In the genomic region with DNA sequence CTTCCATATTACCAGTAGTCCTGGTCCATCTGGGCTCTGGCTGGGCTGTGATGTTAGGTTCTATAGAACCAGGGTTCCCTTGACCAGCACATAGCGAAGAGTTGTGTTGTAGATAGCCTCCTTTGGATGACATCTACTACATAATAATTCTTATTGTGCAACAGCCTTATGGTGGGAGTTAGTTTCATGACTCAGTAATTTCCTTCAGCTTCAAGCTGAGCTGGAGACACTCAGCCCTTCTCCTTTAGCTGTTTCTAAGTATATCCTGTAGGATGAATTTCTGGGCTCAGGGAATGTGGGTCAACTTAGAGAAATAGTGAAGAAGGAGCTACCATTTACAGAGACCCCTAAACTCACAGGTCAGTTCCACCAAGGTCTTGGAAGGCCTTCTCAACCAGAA, we compare ENCODE assay signal across 26 mouse cellular contexts. TPM values are rescaled to one million over a fixed set of nuclear protein-coding genes. Genes with fewer than 3 reads are reported as not detected.
DNase-seq lines count a peak whose midpoint lies in the region; ATAC-seq lines count a peak whose summit lies in the region.
"Had no signal": no experiment of that assay in that cellular context is flagged by ENCODE, and none has a peak within 500 bp of the region (broad histone marks: within the 10 kb centered on the region; RNA-seq: fewer than 3 reads in every experiment).

No protein-coding gene starts in this region.

- 85% methylated on average over 1 of the region's 1 CpGs for WGBS in midbrain, embryonic 11.5 days
- WGBS in midbrain, embryonic 10.5 days, result 83% methylated on average over 1 of the region's 1 CpGs

- H3K9me3 ChIP-seq in midbrain, embryonic 11.5 days (ENCODE audit: control insufficient read depth, low read length), result no peaks in the 10 kb centered on the region
- H3K9me3 ChIP-seq in midbrain, embryonic 10.5 days (replicated peaks), result no peaks in the 10 kb centered on the region
- H3K9me3 ChIP-seq: embryonic facial prominence, embryonic 12.5 days; embryonic facial prominence, embryonic 15.5 days; heart, embryonic 10.5 days; heart, embryonic 13.5 days had no signal

- H3K9ac ChIP-seq in midbrain, embryonic 11.5 days (ENCODE audit: low read length), result no peak overlapping the region
- H3K9ac ChIP-seq: embryonic facial prominence, embryonic 12.5 days; embryonic facial prominence, embryonic 15.5 days; forebrain, postnatal 0 days; heart, embryonic 13.5 days; hindbrain, embryonic 14.5 days had no signal

- no peak for DNase-seq in frontal cortex, postnatal 10 days (ENCODE audit: low spot score in 2 of 2)
- DNase-seq in midbrain, embryonic 11.5 days (ENCODE audit: low spot score, missing footprints), result peak; percentile 59
- DNase-seq in midbrain, embryonic 10.5 days (ENCODE audit: low spot score), result no peak
- DNase-seq in NIH3T3 (ENCODE audit: low read depth), result peak; percentile 35
- peak; percentile 29 for DNase-seq in telencephalon, adult 2 months (ENCODE audit: low read depth, low spot score)
- DNase-seq in cerebellum, adult 11 months, result no peak
- DNase-seq in spleen, postnatal 4 days (ENCODE audit: low spot score in 2 of 2), result no peak
- DNase-seq: adrenal gland, adult 8-10 months; adrenal gland, postnatal 25 days; cerebellum, adult 2 months; cerebellum, adult 9-11 months; cerebellum, postnatal 25 days; forebrain, postnatal 0 days; gastrocnemius, postnatal 25 days; heart, adult 2 months; heart, postnatal 14 days; heart, postnatal 4 days had no signal

- no peaks in the 10 kb centered on the region for H3K4me1 ChIP-seq in midbrain, embryonic 11.5 days (ENCODE audit: control insufficient read depth, insufficient read depth, low read length)
- peaks cover 15% of the 10 kb centered on the region for H3K4me1 ChIP-seq in midbrain, embryonic 10.5 days
- H3K4me1 ChIP-seq: embryonic facial prominence, embryonic 15.5 days had no signal

- H3K4me3 ChIP-seq in midbrain, embryonic 11.5 days (ENCODE audit: low read depth, low read length), result no peak overlapping the region
- no peak overlapping the region for H3K4me3 ChIP-seq in midbrain, embryonic 10.5 days
- H3K4me3 ChIP-seq: embryonic facial prominence, embryonic 12.5 days; embryonic facial prominence, embryonic 15.5 days; heart, adult 2 months; heart, embryonic 10.5 days; heart, embryonic 13.5 days had no signal

- H3K4me2 ChIP-seq in midbrain, embryonic 11.5 days, result no peak overlapping the region
- H3K4me2 ChIP-seq: embryonic facial prominence, embryonic 12.5 days; embryonic facial prominence, embryonic 15.5 days; heart, embryonic 13.5 days; hindbrain, embryonic 14.5 days had no signal

- no peaks in the 10 kb centered on the region for H3K36me3 ChIP-seq in midbrain, embryonic 11.5 days (ENCODE audit: control insufficient read depth, insufficient read depth, low read length)
- H3K36me3 ChIP-seq in midbrain, embryonic 10.5 days, result no peaks in the 10 kb centered on the region
- H3K36me3 ChIP-seq: embryonic facial prominence, embryonic 12.5 days; embryonic facial prominence, embryonic 15.5 days; heart, embryonic 10.5 days; heart, embryonic 13.5 days had no signal

- H3K27me3 ChIP-seq in midbrain, embryonic 11.5 days (ENCODE audit: control insufficient read depth, insufficient read depth, low read length), result peaks cover 4% of the 10 kb centered on the region
- peaks cover 37% of the 10 kb centered on the region for H3K27me3 ChIP-seq in midbrain, embryonic 10.5 days (ENCODE audit: low read depth, poor library complexity, severe bottlenecking)

- no peak overlapping the region for H3K27ac ChIP-seq in midbrain, embryonic 11.5 days (ENCODE audit: low read depth, low read length)
- H3K27ac ChIP-seq in midbrain, embryonic 10.5 days (replicated peaks), result no peak overlapping the region
- H3K27ac ChIP-seq: embryonic facial prominence, embryonic 12.5 days; embryonic facial prominence, embryonic 15.5 days; heart, adult 2 months; heart, embryonic 10.5 days; heart, embryonic 13.5 days; hindbrain, embryonic 14.5 days had no signal

- ATAC-seq in frontal cortex, adult (ENCODE audit: low TSS enrichment), result peak; percentile 89
- ATAC-seq in midbrain, embryonic 11.5 days (ENCODE audit: low FRiP score), result no peak
- ATAC-seq: activated CD4-positive, CD25-positive, alpha-beta regulatory T cell, adult 4 months; CD4-positive, CD25-positive, alpha-beta regulatory T cell, adult 4 months; forebrain, embryonic 14.5 days; forebrain, postnatal 0 days had no signal

RNA-seq across cellular contexts. Expression of a gene that starts 2.8 kb away (rescaled TPM):
- 18.6 and 21.0 TPM in 2 replicates for polyA plus RNA-seq in midbrain, embryonic 11.5 days (2014; fragmentation: Nextera tagmentation; extraction: Ambion mirVana)
- polyA plus RNA-seq in midbrain, embryonic 10.5 days (2016; fragmentation: Nextera tagmentation; extraction: Ambion mirVana), result 22.2 and 22.4 TPM in 2 replicates

Comparison
In these comparisons a context has a peak if more than half of its experiments do, and no peak if none do; other contexts are left out.
1. DNase-seq: peak in midbrain, embryonic 11.5 days (single experiment), NIH3T3 (single experiment) and telencephalon, adult 2 months (single experiment); none in frontal cortex, postnatal 10 days (0 of 2), midbrain, embryonic 10.5 days (single experiment), cerebellum, adult 11 months (single experiment) and spleen, postnatal 4 days (0 of 2).